Mouse (Mus musculus): ENCODE measurements around the gene Arhgap10. TPM values are rescaled to one million over a fixed set of nuclear protein-coding genes. Genes with fewer than 3 reads are reported as not detected.

Gene Arhgap10
- polyA plus RNA-seq, 1 experiment from 2014 or later: 3.9 TPM

DNA sequence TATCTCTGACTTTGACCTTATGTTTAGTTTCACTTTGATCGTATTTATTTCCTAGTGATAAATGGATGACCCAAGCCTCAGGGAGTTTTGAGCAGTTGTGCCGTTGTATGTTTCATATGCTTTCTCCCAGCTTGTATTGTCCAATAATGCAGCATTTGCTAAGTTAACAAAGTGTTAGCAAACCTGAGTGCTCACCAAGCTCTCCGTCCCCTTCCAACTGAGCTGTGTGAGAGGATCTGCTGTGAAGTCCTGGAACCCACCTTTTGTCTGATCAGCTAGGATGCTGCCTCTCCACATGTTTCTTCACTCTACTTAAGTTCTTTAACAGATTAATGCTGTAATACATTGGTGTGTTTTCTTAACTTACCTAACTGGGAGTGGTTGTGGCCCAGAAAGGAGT lies 276.4 kb downstream of the Arhgap10 start:
- Histone ChIP-seq H3K27ac (ENCODE audit: low read depth) (no peak overlapping the region), H3K9me3 (ENCODE audit: low read length) (no peaks in the 10 kb centered on the region), H3K9ac (replicated peaks) (no peak overlapping the region), H3K27me3 (ENCODE audit: insufficient read depth, low read length) (no peaks in the 10 kb centered on the region), H3K4me3 (ENCODE audit: low read depth, low read length) (no peak overlapping the region), H3K36me3 (replicated peaks; ENCODE audit: insufficient read depth, low read length) (no peaks in the 10 kb centered on the region), H3K4me2 (ENCODE audit: low read depth, low read length) (0 out of 2 replicates have a peak overlapping the region, but pooled peaks have one; percentile 29), H3K4me1 (ENCODE audit: insufficient read depth) (no peaks in the 10 kb centered on the region)
- TF ChIP-seq EP300 (IDR thresholded peaks at IDR 0.05; ENCODE audit: low read depth): no peak
- no peak for TF ChIP-seq CTCF (IDR thresholded peaks at IDR 0.05; ENCODE audit: low read depth)
- WGBS (ENCODE audit: insufficient replicate concordance): 68% methylated on average over 3 of the region's 3 CpGs
- DNase-seq (no peak), ATAC-seq (no peak)

- DNase-seq: no peak
- Histone ChIP-seq H3K27me3 (ENCODE audit: insufficient read depth, low read length) (no peaks in the 10 kb centered on the region), H3K9me3 (ENCODE audit: low read length) (no peaks in the 10 kb centered on the region), H3K4me1 (ENCODE audit: insufficient read depth) (no peaks in the 10 kb centered on the region), H3K36me3 (replicated peaks; ENCODE audit: insufficient read depth, low read length) (no peaks in the 10 kb centered on the region), H3K27ac (ENCODE audit: low read depth) (no peak overlapping the region), H3K9ac (replicated peaks) (no peak overlapping the region), H3K4me3 (ENCODE audit: low read depth, low read length) (no peak overlapping the region), H3K4me2 (ENCODE audit: low read depth, low read length) (no peak overlapping the region)
- TF ChIP-seq CTCF (IDR thresholded peaks at IDR 0.05; ENCODE audit: low read depth) (peak; percentile 34; the same call in 1 of the 2 replicates), EP300 (IDR thresholded peaks at IDR 0.05; ENCODE audit: low read depth) (no peak)
- ATAC-seq: no peak
These were observed 278.3 kb downstream of the Arhgap10 start for GRCm38 (mm10) chr8:77239462-77239861.

DNA sequence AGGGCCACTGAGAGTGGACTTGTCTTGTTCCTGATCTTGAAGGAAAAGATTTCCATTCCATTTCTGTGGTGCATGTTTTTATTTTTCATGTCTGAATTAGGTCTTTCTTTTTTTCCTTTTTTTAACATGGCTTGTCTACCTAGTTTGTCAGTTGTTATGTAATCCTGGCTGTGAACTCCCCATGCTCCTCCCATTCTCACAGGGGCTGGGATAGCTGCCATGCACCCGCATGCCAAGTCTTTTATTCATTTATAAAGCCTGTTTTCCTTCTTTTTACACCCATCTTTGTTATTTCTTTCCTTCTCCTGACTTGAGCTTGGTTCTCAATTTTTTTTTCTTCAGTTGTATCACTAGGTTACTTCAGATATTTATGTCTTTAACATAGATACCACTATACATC lies 281.1 kb downstream of the Arhgap10 start:
- TF ChIP-seq EP300 (IDR thresholded peaks at IDR 0.05; ENCODE audit: low read depth) (no peak), CTCF (IDR thresholded peaks at IDR 0.05; ENCODE audit: low read depth) (no peak)
- no peaks in the 10 kb centered on the region for H3K27me3 ChIP-seq (ENCODE audit: insufficient read depth, low read length)
- 79% methylated on average over 1 of the region's 1 CpGs for WGBS (ENCODE audit: insufficient replicate concordance)
- H3K4me2 ChIP-seq (ENCODE audit: low read depth, low read length): no peak overlapping the region
- H3K27ac ChIP-seq (ENCODE audit: low read depth): no peak overlapping the region
- H3K9me3 ChIP-seq (ENCODE audit: low read length): no peaks in the 10 kb centered on the region
- no peak overlapping the region for H3K9ac ChIP-seq (replicated peaks)
- no peaks in the 10 kb centered on the region for H3K4me1 ChIP-seq (ENCODE audit: insufficient read depth)
- ATAC-seq: no peak
- no peak for DNase-seq
- no peak overlapping the region for H3K4me3 ChIP-seq (ENCODE audit: low read depth, low read length)
- no peaks in the 10 kb centered on the region for H3K36me3 ChIP-seq (replicated peaks; ENCODE audit: insufficient read depth, low read length)

- H3K27ac ChIP-seq (ENCODE audit: low read depth): no peak overlapping the region
- TF ChIP-seq EP300 (IDR thresholded peaks at IDR 0.05; ENCODE audit: low read depth): no peak
- no peak for TF ChIP-seq CTCF (IDR thresholded peaks at IDR 0.05; ENCODE audit: low read depth)
These were observed 285.3 kb downstream of the Arhgap10 start for GRCm38 (mm10) chr8:77232411-77232810.

GRCm38 (mm10) chr8:77231834-77232233 lies 285.9 kb downstream of the Arhgap10 start:
- H3K9ac ChIP-seq (replicated peaks): no peak overlapping the region
- DNase-seq: no peak
- no peak for TF ChIP-seq CTCF (IDR thresholded peaks at IDR 0.05; ENCODE audit: low read depth)
- TF ChIP-seq EP300 (IDR thresholded peaks at IDR 0.05; ENCODE audit: low read depth): no peak
- no peak overlapping the region for H3K4me3 ChIP-seq (ENCODE audit: low read depth, low read length)
- H3K27me3 ChIP-seq (ENCODE audit: insufficient read depth, low read length): no peaks in the 10 kb centered on the region
- H3K4me2 ChIP-seq (ENCODE audit: low read depth, low read length): no peak overlapping the region
- 67% methylated on average over 6 of the region's 6 CpGs for WGBS (ENCODE audit: insufficient replicate concordance)
- no peaks in the 10 kb centered on the region for H3K36me3 ChIP-seq (replicated peaks; ENCODE audit: insufficient read depth, low read length)
- H3K9me3 ChIP-seq (ENCODE audit: low read length): no peaks in the 10 kb centered on the region
- H3K4me1 ChIP-seq (ENCODE audit: insufficient read depth): no peaks in the 10 kb centered on the region
- ATAC-seq: no peak
- H3K27ac ChIP-seq (ENCODE audit: low read depth): no peak overlapping the region

More at GRCm38 (mm10) chr8:77232411-77232810, 285.3 kb downstream of the Arhgap10 start:
- ATAC-seq (no peak), DNase-seq (no peak)
- Histone ChIP-seq H3K9me3 (ENCODE audit: low read length) (no peaks in the 10 kb centered on the region), H3K4me3 (ENCODE audit: low read depth, low read length) (no peak overlapping the region), H3K36me3 (replicated peaks; ENCODE audit: insufficient read depth, low read length) (no peaks in the 10 kb centered on the region), H3K9ac (replicated peaks) (no peak overlapping the region), H3K27me3 (ENCODE audit: insufficient read depth, low read length) (no peaks in the 10 kb centered on the region), H3K4me1 (ENCODE audit: insufficient read depth) (no peaks in the 10 kb centered on the region), H3K4me2 (ENCODE audit: low read depth, low read length) (no peak overlapping the region)
- WGBS (ENCODE audit: insufficient replicate concordance): 81% methylated on average over 3 of the region's 3 CpGs

DNA sequence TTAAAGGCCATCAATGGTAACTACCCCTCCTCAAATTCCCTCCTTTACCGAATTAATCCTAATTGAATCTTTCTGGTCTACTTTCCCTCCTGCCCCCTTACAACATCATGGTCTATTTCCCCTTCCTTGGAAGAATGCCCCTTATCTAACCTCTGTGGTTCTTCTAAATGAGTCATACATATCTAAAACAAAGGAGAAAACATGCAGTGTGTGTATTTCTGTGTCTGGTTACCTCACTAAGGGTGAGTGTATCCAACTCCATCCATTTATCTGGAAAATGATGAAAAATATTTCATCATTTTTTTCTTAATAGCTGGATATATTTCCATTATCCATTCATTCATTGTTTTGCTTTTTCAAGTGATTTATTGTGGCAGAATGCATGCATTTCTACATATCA lies 286.5 kb downstream of the Arhgap10 start:
- Histone ChIP-seq H3K27ac (ENCODE audit: low read depth) (no peak overlapping the region), H3K36me3 (replicated peaks; ENCODE audit: insufficient read depth, low read length) (no peaks in the 10 kb centered on the region), H3K27me3 (ENCODE audit: insufficient read depth, low read length) (no peaks in the 10 kb centered on the region), H3K9ac (replicated peaks) (no peak overlapping the region), H3K9me3 (ENCODE audit: low read length) (no peaks in the 10 kb centered on the region), H3K4me1 (ENCODE audit: insufficient read depth) (no peaks in the 10 kb centered on the region), H3K4me3 (ENCODE audit: low read depth, low read length) (no peak overlapping the region), H3K4me2 (ENCODE audit: low read depth, low read length) (no peak overlapping the region)
- TF ChIP-seq CTCF (IDR thresholded peaks at IDR 0.05; ENCODE audit: low read depth) (no peak), EP300 (IDR thresholded peaks at IDR 0.05; ENCODE audit: low read depth) (no peak)
- WGBS (ENCODE audit: insufficient replicate concordance): 81% methylated on average over 1 of the region's 1 CpGs
- DNase-seq: no peak
- ATAC-seq: no peak

DNA sequence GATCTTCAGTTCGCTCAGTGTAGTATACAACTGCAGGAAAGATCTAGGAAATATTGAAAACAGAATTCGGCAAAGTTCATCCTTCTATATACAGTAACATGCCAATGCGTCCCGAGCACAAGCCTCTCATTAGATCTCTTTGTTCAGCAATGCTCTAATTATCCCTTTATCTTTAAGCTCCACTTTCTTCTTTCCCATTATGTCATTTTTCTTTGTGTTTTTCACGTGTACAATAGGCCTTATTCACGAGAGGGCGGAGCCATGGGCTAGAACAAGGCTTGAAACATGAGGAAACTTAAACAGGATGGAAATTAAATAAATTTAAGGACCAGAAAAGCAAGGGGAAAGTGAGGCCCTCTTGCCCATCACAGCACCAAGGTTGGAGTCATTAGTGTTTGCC lies 289.1 kb downstream of the Arhgap10 start:
- Histone ChIP-seq H3K4me2 (ENCODE audit: low read depth, low read length) (no peak overlapping the region), H3K9me3 (ENCODE audit: low read length) (no peaks in the 10 kb centered on the region), H3K36me3 (replicated peaks; ENCODE audit: insufficient read depth, low read length) (no peaks in the 10 kb centered on the region), H3K9ac (replicated peaks) (no peak overlapping the region), H3K27me3 (ENCODE audit: insufficient read depth, low read length) (no peaks in the 10 kb centered on the region), H3K27ac (ENCODE audit: low read depth) (no peak overlapping the region), H3K4me3 (ENCODE audit: low read depth, low read length) (no peak overlapping the region), H3K4me1 (ENCODE audit: insufficient read depth) (no peaks in the 10 kb centered on the region)
- DNase-seq (no peak), ATAC-seq (no peak)
- 71% methylated on average over 7 of the region's 7 CpGs for WGBS (ENCODE audit: insufficient replicate concordance)
- no peak for TF ChIP-seq EP300 (IDR thresholded peaks at IDR 0.05; ENCODE audit: low read depth)
- TF ChIP-seq CTCF (IDR thresholded peaks at IDR 0.05; ENCODE audit: low read depth): no peak

All from liver, postnatal 0 days (tissue).